Mouse (Mus musculus): Measurements from ENCODE around the gene Hba-a2. TPM values are rescaled to one million over a fixed set of nuclear protein-coding genes. Genes with fewer than 3 reads are reported as not detected.
"Not testable (repeated sequence)": the region's sequence is repeated elsewhere in the genome, so short reads cannot be mapped to it uniquely, and the experiment has no call there.

Gene Hba-a2
- polyA plus RNA-seq, 1 experiment from 2014 or later = 5,155 TPM

- 23% methylated on average over 30 of the region's 33 CpGs for WGBS
- Histone ChIP-seq H3K4me2 (ENCODE audit: low read length) (peak within 1 kb of the TSS; percentile 53), H3K9ac (replicated peaks; ENCODE audit: low read length) (0 out of 2 replicates have a peak within 1 kb of the TSS, but pooled peaks have one; percentile 36), H3K4me3 (replicated peaks; ENCODE audit: low read depth, low read length) (peak within 1 kb of the TSS; percentile 20; the same call in 1 of the 2 replicates)
- H3K9me3 ChIP-seq (ENCODE audit: control insufficient read depth, low read length); H3K36me3 ChIP-seq (ENCODE audit: control insufficient read depth, insufficient read depth, low read length); H3K27me3 ChIP-seq (ENCODE audit: control insufficient read depth, insufficient read depth, low read length); H3K27ac ChIP-seq (replicated peaks; ENCODE audit: low read depth, low read length); H3K4me1 ChIP-seq (ENCODE audit: control insufficient read depth, insufficient read depth, low read length): not testable (repeated sequence)
- peak; percentile 81 for DNase-seq
- peak; percentile 68; the same call in 1 of the 2 replicates for ATAC-seq (ENCODE audit: low FRiP score, low TSS enrichment)
Measured at GRCm38 (mm10) chr11:32286695-32287492, 9.4 kb upstream of the Hba-a2 start, which contains the start of gene Hbq1b. Gene Hbq1b, plus strand, starts transcription at chr11:32286965.

GRCm38 (mm10) chr11:32287493-32287825 lies 8.8 kb upstream of the Hba-a2 start:
- Histone ChIP-seq H3K4me2 (ENCODE audit: low read length) (no peak overlapping the region), H3K27ac (replicated peaks; ENCODE audit: low read depth, low read length) (no peak overlapping the region), H3K9me3 (ENCODE audit: control insufficient read depth, low read length) (no peaks in the 10 kb centered on the region), H3K4me1 (ENCODE audit: control insufficient read depth, insufficient read depth, low read length) (no peaks in the 10 kb centered on the region), H3K36me3 (ENCODE audit: control insufficient read depth, insufficient read depth, low read length) (no peaks in the 10 kb centered on the region), H3K27me3 (ENCODE audit: control insufficient read depth, insufficient read depth, low read length) (no peaks in the 10 kb centered on the region), H3K4me3 (replicated peaks; ENCODE audit: low read depth, low read length) (no peak overlapping the region), H3K9ac (replicated peaks; ENCODE audit: low read length) (no peak overlapping the region)
- no peak for ATAC-seq (ENCODE audit: low FRiP score, low TSS enrichment)
- 75% methylated on average over 9 of the region's 9 CpGs for WGBS
- no peak for DNase-seq

- not testable (repeated sequence) for H3K4me1 ChIP-seq (ENCODE audit: control insufficient read depth, insufficient read depth, low read length); H3K27me3 ChIP-seq (ENCODE audit: control insufficient read depth, insufficient read depth, low read length); DNase-seq; H3K4me2 ChIP-seq (ENCODE audit: low read length); ATAC-seq (ENCODE audit: low FRiP score, low TSS enrichment); H3K9me3 ChIP-seq (ENCODE audit: control insufficient read depth, low read length); H3K36me3 ChIP-seq (ENCODE audit: control insufficient read depth, insufficient read depth, low read length); H3K9ac ChIP-seq (replicated peaks; ENCODE audit: low read length); H3K4me3 ChIP-seq (replicated peaks; ENCODE audit: low read depth, low read length); H3K27ac ChIP-seq (replicated peaks; ENCODE audit: low read depth, low read length)
- WGBS = 82% methylated on average over 4 of the region's 4 CpGs
Measured at GRCm38 (mm10) chr11:32292819-32293218, 3.5 kb upstream of the Hba-a2 start.

GRCm38 (mm10) chr11:32293479-32293878 lies 2.8 kb upstream of the Hba-a2 start:
- not testable (repeated sequence) for H3K4me1 ChIP-seq (ENCODE audit: control insufficient read depth, insufficient read depth, low read length); H3K27ac ChIP-seq (replicated peaks; ENCODE audit: low read depth, low read length); H3K36me3 ChIP-seq (ENCODE audit: control insufficient read depth, insufficient read depth, low read length); ATAC-seq (ENCODE audit: low FRiP score, low TSS enrichment); H3K4me3 ChIP-seq (replicated peaks; ENCODE audit: low read depth, low read length); H3K9me3 ChIP-seq (ENCODE audit: control insufficient read depth, low read length); H3K9ac ChIP-seq (replicated peaks; ENCODE audit: low read length); H3K27me3 ChIP-seq (ENCODE audit: control insufficient read depth, insufficient read depth, low read length); H3K4me2 ChIP-seq (ENCODE audit: low read length); DNase-seq
- WGBS = 77% methylated on average over 3 of the region's 3 CpGs

- H3K27me3 ChIP-seq (ENCODE audit: control insufficient read depth, insufficient read depth, low read length); H3K4me2 ChIP-seq (ENCODE audit: low read length); DNase-seq; H3K9me3 ChIP-seq (ENCODE audit: control insufficient read depth, low read length); H3K4me1 ChIP-seq (ENCODE audit: control insufficient read depth, insufficient read depth, low read length); ATAC-seq (ENCODE audit: low FRiP score, low TSS enrichment); H3K4me3 ChIP-seq (replicated peaks; ENCODE audit: low read depth, low read length); H3K9ac ChIP-seq (replicated peaks; ENCODE audit: low read length); H3K27ac ChIP-seq (replicated peaks; ENCODE audit: low read depth, low read length); H3K36me3 ChIP-seq (ENCODE audit: control insufficient read depth, insufficient read depth, low read length): not testable (repeated sequence)
- 58% methylated on average over 2 of the region's 2 CpGs for WGBS
Measured at GRCm38 (mm10) chr11:32297417-32297816, 1.1 kb downstream of the Hba-a2 start.

- 94% methylated on average over 1 of the region's 1 CpGs for WGBS
- H3K36me3 ChIP-seq (ENCODE audit: control insufficient read depth, insufficient read depth, low read length) = no peaks in the 10 kb centered on the region
- DNase-seq (no peak), ATAC-seq (ENCODE audit: low FRiP score, low TSS enrichment) (no peak)
- no peak overlapping the region for H3K27ac ChIP-seq (replicated peaks; ENCODE audit: low read depth, low read length)
- H3K4me1 ChIP-seq (ENCODE audit: control insufficient read depth, insufficient read depth, low read length) = no peaks in the 10 kb centered on the region
- no peaks in the 10 kb centered on the region for H3K27me3 ChIP-seq (ENCODE audit: control insufficient read depth, insufficient read depth, low read length)
- H3K4me2 ChIP-seq (ENCODE audit: low read length) = no peak overlapping the region
- no peak overlapping the region for H3K9ac ChIP-seq (replicated peaks; ENCODE audit: low read length)
- H3K4me3 ChIP-seq (replicated peaks; ENCODE audit: low read depth, low read length) = no peak overlapping the region
- H3K9me3 ChIP-seq (ENCODE audit: control insufficient read depth, low read length) = no peaks in the 10 kb centered on the region
Measured at GRCm38 (mm10) chr11:32297866-32298531, 1.7 kb downstream of the Hba-a2 start.

DNA sequence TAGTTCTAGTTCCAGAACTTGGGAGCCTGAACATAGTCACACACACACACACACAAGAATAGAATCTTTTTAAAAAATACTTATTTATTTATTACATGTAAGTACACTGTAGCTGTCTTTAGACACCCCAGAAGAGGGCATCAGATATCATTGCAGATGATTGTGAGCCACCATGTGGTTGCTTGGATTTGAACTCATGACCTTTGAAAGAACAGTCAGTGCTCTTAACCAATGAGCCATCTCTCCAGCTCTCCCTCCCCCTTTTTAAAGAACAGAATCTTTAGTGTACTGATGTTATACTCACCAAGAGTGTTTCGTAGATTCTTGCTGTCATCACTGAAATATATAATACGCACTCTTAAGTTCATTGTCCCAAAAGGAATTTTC lies 2.2 kb downstream of the Hba-a2 start:
- ATAC-seq (ENCODE audit: low FRiP score, low TSS enrichment) = no peak
- no peak for DNase-seq
- no peaks in the 10 kb centered on the region for H3K4me1 ChIP-seq (ENCODE audit: control insufficient read depth, insufficient read depth, low read length)
- H3K36me3 ChIP-seq (ENCODE audit: control insufficient read depth, insufficient read depth, low read length) = no peaks in the 10 kb centered on the region
- no peak overlapping the region for H3K4me2 ChIP-seq (ENCODE audit: low read length)
- no peaks in the 10 kb centered on the region for H3K9me3 ChIP-seq (ENCODE audit: control insufficient read depth, low read length)
- H3K4me3 ChIP-seq (replicated peaks; ENCODE audit: low read depth, low read length) = no peak overlapping the region
- H3K27ac ChIP-seq (replicated peaks; ENCODE audit: low read depth, low read length) = no peak overlapping the region
- H3K27me3 ChIP-seq (ENCODE audit: control insufficient read depth, insufficient read depth, low read length) = no peaks in the 10 kb centered on the region
- no peak overlapping the region for H3K9ac ChIP-seq (replicated peaks; ENCODE audit: low read length)
- 99% methylated on average over 2 of the region's 2 CpGs for WGBS

GRCm38 (mm10) chr11:32299865-32300264 lies 3.6 kb downstream of the Hba-a2 start, which contains the start of gene Hbq1a:
Gene Hbq1a, plus strand, starts transcription at chr11:32300069.
- DNase-seq (peak; percentile 75), ATAC-seq (ENCODE audit: low FRiP score, low TSS enrichment) (peak; percentile 48; the same call in 1 of the 2 replicates)
- not testable (repeated sequence) for H3K9me3 ChIP-seq (ENCODE audit: control insufficient read depth, low read length); H3K27me3 ChIP-seq (ENCODE audit: control insufficient read depth, insufficient read depth, low read length); H3K9ac ChIP-seq (replicated peaks; ENCODE audit: low read length); H3K36me3 ChIP-seq (ENCODE audit: control insufficient read depth, insufficient read depth, low read length); H3K4me1 ChIP-seq (ENCODE audit: control insufficient read depth, insufficient read depth, low read length); H3K27ac ChIP-seq (replicated peaks; ENCODE audit: low read depth, low read length)
- WGBS = 6% methylated on average over 16 of the region's 16 CpGs
- H3K4me3 ChIP-seq (replicated peaks; ENCODE audit: low read depth, low read length) = peak within 1 kb of the TSS; percentile 21; the same call in 1 of the 2 replicates
- H3K4me2 ChIP-seq (ENCODE audit: low read length) = peak within 1 kb of the TSS; percentile 47
